Mouse (Mus musculus) embryo, embryonic 9.5 days (tissue): ENCODE measurements at regions not wholly inside any gene's neighbourhood (a gene's known extent, or its start where the extent isn't known, plus 50 kb on each side); places are given as distances from the start of the nearest gene placed in this dataset.
A peak's percentile ranks its signal among the peaks of the same experiment; 100 is the strongest.

Source experiments
- DNase-seq: peaks from one replicate; pipeline ENCODE4 v3.0.0-alpha.2; 2017; ENCODE audit errors: extremely low spot score

DNA sequence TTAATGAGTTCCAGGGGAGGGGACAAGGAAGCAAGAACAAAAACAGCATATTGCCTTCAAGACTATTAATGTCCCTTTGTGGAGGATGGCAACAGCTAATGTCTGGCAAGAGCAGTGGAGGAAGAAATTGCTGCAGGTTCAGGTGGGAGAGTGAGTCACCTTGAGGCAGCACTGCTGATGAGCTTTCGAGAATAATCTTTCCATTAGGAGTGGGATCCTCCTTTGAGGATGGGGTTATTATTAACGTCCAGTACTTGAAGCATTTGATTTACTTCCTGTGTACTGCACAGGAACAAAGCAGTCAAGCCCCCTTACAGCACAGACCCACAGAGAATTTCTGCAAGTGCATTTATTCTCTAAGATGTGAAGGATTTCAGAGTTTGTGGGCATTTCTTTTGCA is 671.2 kb upstream of the Stxbp6 start:
- no peak for DNase-seq

DNA sequence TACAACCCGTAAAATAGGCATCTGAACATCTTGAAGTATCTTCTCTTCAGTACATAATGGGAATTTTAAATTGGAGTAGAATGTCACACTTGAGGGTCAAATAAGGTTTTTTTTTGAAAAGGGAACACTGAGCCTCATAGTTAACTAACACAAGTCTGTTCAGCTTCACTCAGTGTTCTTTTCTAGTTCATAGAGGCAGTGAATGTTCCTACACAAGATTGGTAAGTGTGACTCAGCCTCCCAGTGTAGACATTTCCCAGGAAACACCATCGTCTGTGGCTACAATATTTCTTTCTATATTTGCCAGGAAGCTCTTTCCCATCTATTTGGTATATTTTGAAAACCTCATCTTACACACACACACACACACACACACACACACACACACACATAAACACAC is 670.1 kb upstream of the Stxbp6 start:
- DNase-seq = no peak

DNA sequence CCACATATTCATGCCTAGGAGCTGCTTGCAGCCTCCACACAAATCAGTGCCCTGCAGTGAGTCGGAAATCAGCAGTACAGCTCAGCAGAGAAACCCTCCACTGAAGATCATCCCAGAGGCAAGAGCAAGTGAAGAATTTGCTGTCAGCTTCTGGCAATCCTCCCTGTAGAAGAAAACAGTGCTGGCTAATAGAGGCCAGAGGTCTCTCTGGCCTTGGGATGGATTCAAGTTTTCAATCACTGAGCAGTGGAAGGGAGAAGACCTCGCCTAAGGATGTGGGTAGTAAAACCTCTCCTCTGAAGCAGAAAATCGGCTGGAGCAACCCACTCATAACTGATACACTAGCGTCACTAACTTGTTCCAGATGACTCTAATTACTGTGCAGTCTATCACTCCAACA is 659.2 kb upstream of the Stxbp6 start:
- DNase-seq = peak; percentile 8

DNA sequence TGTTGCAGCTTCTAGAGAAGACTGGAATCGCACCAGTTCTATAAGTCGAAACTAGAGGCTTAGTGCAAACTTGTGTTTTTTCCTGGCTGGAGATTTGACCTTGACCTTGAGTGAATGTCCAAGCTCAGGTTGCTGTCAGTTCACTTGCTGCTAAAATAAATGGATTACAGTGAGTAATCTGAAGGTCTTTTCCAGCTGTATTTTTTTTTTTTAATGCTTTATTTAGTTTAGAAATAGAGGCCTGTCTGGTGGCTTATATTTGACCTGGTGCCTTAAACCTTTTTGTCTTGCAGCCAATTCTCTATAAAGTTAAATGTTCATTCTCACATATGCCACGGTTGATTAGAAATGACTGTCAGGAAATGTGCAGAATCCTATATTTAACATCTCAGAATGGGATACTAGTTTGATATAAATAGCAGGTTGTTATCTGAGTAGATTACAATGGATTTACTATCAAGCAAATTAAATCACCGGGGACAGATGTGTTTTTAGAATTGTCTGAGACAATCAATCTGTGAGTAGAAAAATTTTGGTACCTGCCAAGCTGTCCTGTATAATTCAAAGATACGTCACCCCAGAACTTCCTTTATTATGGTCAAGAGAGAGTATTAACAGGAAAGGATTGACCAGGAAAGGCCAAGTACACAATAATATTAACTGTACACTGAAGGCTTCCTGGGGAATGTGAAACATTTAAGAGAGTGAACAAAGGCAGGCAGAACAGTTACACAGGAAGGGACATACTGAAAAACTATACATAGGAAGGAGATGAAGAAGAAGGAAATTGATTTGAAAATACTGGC is 650.3 kb upstream of the Stxbp6 start:
- DNase-seq = no peak

DNA sequence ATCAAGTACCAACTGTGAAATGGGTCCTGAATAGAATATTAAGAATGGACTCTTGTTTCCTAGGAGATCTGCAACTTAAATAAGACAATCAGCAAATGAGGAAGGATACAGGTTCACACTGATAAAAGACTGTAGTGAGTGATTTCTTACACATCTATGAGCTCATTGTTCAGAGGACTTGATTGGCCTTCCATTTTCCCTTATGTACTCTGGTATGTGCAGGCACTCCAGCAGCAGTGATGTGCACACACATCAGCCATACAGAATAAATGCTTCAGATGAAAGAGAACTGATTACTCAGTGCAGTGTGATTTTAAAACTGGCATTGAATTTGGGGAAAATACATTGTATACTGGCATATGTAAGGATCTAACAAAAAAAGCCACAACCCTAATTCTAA is 636.8 kb upstream of the Stxbp6 start:
- DNase-seq = no peak

DNA sequence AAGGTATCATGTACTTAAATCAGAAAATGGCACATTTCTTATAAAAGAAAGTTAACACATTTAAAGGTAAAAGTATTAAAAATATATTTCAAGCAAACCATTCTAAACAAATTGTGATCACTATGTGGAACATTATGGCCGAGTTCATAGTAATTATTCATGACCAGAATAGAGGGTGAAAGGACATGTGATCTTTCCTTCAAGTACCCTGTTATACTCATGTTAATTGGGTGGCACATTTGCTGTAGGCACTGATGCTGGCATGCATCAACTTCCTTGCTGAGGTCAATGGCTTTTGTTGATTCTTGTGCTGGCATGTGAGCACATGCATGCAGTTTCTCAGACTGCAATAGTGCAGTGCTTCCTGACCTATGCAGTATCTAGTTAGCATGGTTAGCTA is 636.3 kb upstream of the Stxbp6 start:
- no peak for DNase-seq

DNA sequence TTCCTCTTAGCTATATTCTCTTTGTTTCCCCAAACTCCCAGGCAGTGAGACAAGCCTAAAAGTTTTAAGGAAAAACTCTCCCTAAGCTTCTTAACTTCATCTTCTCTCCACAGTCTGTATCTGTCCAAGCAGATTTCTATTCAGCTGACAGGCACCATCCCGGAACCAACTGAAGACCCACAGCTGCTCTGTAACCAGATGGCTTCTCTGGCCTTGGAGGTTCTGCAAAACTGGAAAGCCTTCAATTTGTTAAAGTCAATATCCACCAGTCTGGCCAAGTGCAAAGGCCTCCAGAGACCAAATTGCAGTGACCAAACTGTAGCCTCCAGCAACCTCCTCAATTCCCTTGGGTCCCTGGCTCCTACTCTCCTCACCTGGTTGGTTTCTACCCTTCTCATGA is 614.8 kb upstream of the Stxbp6 start:
- no peak for DNase-seq

DNA sequence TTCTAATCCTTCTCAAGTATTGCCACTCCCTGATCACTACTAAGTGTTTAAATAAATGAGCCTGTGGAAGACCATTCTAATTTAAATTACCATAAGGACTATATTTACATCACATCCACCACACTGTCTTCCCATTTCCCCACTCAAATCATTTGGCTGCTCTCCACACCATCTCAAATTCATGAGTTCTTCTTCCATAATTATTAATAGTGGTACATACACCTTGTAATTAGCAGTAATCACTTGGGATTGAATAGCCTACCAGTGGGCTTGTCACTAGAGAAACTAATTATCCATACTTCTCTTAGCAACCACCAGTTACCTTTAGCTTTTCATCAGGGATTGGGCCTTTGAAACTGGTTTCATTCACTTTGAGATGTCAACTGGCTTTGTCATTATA is 612.3 kb upstream of the Stxbp6 start:
- no peak for DNase-seq

DNA sequence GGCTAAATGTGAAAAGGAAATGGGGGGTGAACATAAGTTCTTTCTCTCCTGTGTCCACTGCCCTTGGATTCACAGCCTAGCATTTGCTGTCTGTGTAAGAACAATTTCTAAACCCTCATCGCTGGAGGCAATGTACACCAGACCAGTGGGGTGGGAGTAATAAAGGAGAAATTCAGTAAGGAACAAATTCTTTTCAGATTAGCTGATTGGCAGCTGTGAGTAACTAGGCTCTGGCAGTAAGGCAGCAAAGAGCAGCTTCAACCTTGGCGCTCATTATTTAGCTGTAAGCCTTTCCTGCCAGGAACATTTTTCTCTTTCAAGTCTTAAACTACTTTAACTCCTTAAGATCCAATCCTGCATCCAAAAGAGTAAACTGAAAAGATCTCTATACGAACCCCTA is 597.9 kb upstream of the Stxbp6 start:
- DNase-seq = peak; percentile 6

DNA sequence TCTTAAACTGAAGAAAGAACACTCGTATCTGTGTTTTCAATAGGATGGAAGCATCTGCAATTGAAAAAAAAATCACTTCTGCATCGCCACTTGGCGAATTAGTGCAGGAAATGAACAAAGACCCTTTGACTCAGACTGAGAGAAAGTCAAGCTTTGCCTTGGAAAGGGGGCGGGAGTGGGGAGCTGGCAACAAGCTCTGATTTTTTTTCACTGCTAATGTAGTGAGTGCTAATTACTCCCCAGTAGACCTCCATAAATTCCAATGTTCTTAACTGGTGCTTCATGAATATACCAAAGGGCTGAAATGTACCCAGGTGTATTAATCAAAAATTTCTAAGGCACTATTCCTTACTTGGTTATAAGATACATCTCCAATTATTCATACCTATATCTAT is 597.0 kb upstream of the Stxbp6 start:
- no peak for DNase-seq

DNA sequence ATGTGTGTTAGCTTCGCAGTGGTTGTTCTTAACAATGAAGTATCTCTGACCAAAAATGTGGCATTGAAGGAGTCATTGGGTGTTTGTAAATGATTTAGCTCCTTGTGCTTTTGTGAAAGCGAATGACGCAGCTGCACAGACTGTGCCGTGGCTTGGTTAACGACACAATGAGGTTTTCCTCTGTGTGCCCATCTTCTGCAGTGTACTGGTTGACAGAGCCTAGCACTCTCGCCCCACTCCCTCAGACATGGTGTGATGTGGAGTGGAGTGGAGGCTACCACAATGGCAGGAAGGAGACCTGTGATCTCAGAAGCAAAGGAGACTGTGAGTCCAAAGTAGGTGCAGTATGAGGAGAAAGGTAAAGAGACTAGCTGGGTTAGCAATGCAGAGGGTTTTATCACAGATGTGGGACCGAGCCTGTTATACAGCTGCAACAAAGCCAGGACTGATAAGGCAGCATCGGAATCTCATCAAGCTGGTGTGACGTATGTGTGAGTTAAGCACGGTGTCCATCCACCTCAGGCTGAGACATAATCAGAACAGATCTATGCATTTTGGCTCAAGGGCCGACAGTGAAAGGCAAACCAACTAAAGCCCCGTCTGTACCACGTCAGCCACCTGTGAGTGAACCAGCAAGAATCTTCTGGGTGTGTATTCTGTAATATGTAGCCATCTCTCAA is 596.5 kb upstream of the Stxbp6 start:
- no peak for DNase-seq

DNA sequence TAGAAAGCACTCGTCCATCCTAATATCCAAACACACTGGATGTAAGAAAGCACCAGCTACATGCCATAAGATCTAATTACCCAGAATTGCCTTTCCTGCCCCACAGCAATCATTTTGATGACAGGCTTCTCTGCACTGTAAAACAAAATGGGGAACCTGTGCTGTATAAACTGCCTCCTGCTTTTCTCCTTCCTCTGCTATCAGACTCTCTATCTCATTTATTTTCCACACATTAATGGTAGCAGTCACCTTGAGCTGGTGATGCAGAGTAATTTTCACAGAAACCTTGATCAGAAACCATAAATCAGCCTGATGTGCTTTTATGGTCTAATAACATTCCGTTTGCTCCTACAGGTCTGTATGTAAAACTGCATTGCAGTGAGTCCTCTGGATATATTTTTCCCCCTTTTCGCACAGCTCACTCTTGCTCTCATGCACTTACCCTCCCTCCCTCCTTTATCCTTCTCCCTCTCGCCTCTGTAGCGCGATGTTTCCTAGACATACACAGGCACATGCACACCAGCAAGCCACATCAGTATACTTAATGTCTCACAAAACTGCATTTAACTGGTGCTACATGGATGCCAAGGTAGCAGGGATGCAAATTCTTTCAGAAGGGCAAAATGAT is 595.9 kb upstream of the Stxbp6 start:
- no peak for DNase-seq

DNA sequence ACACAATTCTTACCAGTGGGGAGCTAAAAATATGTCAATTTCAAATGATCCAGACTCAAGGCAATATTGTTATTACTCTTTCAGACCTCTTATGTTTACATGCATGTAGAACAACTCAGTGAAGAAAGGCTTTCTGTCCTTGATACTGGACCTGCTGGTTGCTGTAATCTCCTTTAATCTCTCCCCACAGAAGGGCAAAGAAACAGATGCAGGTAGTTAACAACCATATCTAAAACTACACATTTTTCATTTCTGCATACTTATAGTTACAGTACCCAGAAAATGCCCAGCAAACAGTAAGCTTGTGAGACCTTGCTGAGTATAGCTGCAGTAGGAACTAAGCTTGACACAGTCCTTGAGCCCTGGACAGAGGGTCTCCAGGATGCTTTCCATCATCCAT is 585.1 kb upstream of the Stxbp6 start:
- DNase-seq = no peak

DNA sequence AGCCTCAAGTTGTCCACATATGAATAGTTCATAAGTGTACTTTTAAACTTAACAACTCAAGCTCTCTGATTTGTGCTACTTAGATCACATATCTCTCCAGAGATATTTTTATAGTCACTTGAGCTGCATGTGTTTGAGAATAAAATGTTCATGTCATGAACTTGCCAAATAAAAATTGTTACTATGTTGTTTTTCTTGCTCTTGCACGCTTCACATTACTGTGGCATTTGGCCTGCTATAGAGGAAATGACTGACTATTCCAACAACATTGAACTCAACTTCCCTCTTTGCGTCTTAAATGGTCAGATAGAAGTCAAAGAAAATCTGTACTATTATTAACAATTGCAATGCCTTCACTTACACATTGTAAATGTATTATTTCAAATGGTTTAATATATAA is 582.1 kb upstream of the Stxbp6 start:
- DNase-seq = no peak

DNA sequence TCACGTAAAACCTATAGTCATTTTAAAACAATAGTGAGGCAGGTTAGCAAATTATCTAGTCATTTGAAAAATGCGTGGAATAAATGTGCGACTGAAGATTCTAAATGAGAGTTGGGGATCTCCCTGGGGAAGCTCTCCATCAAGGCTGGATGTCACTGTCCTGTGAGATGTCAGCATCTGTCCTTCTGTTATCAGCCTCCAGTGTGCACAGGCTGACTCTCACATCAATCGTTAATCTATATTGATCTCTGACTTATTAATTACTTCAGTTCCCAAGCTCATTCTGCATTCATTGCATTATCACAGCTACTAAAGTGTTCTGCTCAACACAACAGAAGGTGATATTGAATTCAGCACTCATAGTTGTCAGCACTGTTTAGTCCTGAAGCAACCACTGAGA is 574.1 kb upstream of the Stxbp6 start:
- no peak for DNase-seq

DNA sequence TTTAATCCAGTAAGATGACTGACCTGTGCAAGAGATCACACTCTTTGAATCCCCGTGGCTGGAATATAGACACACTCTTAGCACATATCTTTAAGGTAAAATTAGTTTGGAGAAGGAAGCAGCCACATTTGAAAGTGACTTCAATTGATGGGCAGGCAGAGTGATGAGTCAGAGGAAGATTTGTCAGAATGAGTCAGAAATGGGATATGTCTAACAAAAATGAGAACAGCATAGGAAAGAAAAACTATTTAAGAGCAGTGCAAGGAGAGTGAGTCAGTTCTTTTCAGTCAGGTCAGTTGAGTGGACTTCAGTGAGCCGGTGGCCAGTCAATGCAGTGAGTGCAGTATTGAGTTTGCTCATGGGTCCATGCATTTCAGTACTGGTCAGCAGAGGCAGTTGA is 569.7 kb upstream of the Stxbp6 start:
- DNase-seq = no peak

DNA sequence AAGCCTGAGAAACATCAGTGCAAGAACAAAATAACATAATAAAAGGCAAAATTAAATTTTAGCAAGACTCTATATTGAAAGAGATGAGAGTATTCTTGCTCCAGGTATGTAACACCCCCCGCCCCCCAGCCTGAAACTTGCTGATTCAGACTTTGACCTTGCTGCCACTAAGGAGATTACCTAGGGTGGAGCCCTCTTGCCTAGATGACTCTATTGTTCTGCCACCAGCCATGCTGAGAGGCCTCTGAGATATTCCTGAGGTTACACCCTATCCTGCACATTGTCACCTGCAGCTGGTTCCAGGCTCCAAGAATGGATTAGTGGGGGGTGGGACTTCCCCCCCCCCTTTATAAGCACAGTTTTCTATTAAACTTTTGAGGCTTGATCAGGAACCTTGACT is 548.3 kb upstream of the Stxbp6 start:
- DNase-seq = no peak

DNA sequence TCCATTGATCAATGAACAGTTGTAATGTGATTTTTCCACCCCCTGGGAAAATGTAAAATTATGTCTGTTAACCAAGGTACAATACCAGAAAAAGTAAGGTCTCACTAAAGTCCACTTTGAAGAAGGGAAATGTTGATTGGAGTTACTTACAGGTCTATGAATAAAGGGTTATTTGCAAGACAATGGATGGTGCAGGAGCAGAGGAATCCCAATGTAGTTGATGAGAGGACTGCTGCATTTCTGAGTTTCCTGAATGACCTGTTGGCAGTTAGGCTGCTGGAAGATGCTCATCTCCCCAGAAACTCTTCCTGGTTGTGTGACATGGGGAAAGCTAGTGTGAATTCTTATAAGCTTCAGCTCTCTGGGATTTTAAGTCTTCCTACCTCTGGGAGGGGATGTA is 545.5 kb upstream of the Stxbp6 start:
- DNase-seq = no peak

DNA sequence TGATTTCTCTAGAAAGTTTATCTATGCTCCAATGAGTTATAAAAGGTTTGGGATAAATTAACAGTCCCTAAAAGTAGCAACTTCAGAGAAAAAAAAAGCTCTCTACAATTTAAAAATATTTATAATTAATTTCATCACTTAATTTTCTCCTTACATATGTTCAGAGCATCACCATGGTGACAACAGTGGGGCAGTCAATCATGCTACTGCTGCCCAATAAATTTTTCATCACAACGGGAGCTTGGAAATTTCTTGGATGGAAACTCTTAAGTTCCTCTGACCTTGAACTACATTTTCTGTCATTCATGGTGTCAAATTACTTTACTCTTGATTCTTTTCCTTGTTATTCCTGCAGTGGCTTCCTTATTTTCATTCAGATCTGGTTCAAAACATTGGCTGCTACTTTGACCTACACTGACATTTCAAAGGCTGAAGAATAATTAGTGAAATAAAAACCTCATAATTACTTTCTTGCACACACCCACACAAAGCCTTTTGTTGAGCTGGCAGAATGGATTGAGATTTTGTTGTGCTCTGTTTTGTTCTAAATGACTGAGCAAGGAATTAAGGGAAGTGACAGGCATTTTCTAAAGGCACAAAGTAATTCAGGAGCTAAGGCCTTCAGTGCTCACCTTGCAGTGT is 540.1 kb upstream of the Stxbp6 start:
- DNase-seq = peak; percentile 15

DNA sequence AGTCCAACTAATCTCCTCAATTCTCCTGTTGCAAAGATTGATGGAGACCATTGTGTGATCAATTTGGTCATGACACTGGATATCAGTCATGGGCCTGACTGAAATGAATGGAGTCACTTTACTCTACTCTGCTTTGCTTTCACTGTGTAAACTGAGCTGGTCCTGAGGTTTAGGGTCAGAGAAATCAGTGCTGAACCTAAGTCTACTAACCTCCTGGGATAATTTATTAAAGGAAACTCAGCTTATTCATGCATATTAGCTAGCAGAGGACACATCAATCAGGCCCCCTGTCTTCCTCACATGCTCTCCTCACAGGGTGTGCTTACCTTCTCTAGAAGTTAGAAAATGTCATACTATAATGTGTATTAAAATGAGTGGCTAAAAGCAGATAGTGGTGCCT is 539.6 kb upstream of the Stxbp6 start:
- no peak for DNase-seq

DNA sequence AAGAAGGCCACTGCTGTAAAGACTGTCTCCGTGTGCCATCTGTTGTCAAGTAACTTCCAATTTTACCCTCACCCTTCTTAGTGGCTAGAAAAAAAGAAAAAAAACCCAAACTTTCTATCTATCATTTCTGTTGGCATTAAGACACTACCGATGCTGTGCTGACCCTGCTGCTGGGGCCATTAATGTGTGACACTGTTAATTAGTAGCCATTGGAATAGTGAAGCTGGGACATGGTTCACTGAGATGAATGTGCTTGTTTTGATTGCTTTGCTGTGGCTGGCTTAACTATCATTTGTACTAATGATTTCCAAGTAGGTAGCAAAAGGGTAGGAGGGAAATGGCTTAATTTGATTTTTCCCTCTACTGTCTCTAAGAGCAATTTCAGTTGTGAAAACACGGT is 524.9 kb upstream of the Stxbp6 start:
- no peak for DNase-seq

DNA sequence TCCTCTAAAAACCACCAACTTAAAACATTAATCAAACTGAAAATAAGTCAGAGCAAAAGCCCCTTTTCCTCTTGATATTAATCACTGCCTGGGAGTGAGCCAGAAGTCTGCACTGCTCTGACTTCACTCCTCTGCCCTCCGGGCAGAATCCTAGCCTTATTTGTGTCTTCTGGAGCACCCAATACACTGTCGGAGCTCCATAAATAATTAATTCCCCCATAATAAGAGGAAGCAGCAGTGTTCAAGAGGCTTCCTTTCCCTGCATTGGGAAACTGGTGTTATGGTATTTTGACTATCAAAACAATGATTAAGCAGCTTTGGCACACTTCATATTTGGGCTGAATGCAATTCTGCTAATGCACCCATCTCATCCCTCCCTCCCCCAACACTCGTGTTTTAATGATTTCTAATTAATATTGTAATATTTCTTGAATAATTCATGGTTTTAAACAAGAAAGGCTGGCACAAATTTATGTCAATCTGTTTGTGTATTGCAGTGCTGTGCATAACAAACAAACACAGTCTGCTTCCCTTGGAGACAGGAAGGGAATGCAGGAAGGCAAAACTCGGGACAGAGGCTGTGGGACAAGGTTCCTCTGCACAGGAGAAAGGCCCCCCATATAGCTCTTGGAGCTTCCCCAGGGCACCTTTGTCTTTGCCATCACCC is 523.5 kb upstream of the Stxbp6 start:
- DNase-seq = no peak
